Mouse (Mus musculus) cortical plate, adult 2 months (tissue): ENCODE results near the gene Polr2l. TPM values are rescaled to one million over a fixed set of nuclear protein-coding genes. Genes with fewer than 3 reads are reported as not detected.

Experiments used
- H3K27ac ChIP-seq: fragments of 200-500 bp; 2 replicates; pipeline ENCODE4 v1.5.1; 2012; ENCODE audit warnings: low read length, control low read depth, inconsistent platforms; ENCODE audit not compliant: insufficient read depth
- H3K4me1 ChIP-seq: fragments of 200-500 bp; 2 replicates; pipeline ENCODE4 v1.6.1; 2011; ENCODE audit warnings: low read length; ENCODE audit not compliant: control insufficient read depth, insufficient read depth
- H3K4me3 ChIP-seq: fragments of 200-500 bp; 2 replicates; pipeline ENCODE4 v1.5.1; 2011; ENCODE audit warnings: mild to moderate bottlenecking, low read length, control low read depth; ENCODE audit not compliant: insufficient read depth
- CTCF ChIP-seq: fragments of 200-500 bp; IDR thresholded peaks from 2 replicates; pipeline ENCODE4 v1.5.1; 2011; ENCODE audit warnings: mild to moderate bottlenecking, control low read depth, low read length; ENCODE audit not compliant: insufficient read depth; ENCODE audit errors: extremely low read depth
- POLR2A ChIP-seq: fragments of 200-500 bp; IDR thresholded peaks from 2 replicates; pipeline ENCODE4 v1.6.1; 2011; ENCODE audit warnings: mild to moderate bottlenecking, low read length, control low read depth; ENCODE audit not compliant: insufficient read depth; ENCODE audit errors: extremely low read depth
- polyA plus RNA-seq: library from polyadenylated mRNA; depleted of rRNA; stranded (reverse); fragments of >200 nt; gene quantifications from 2 replicates; pipeline ENCODE4 v1.2.3, GENCODE M21; 2012; rRNA removed

Polr2l gene
- polyA plus RNA-seq, 1 experiment: 52.1 TPM

- no peak overlapping the region for H3K4me3 ChIP-seq
- H3K27ac ChIP-seq: no peak overlapping the region
- H3K4me1 ChIP-seq: peaks cover 6% of the 10 kb centered on the region
- TF ChIP-seq CTCF: no peak
Observed at GRCm38 (mm10) chr7:141431434-141432185, 43.3 kb downstream of the Polr2l start.

- Histone ChIP-seq H3K4me1 (peaks cover 4% of the 10 kb centered on the region; the same call in 1 of the 2 replicates), H3K4me3 (no peak overlapping the region), H3K27ac (no peak overlapping the region)
- TF ChIP-seq POLR2A (no peak), CTCF (no peak)
Observed at GRCm38 (mm10) chr7:141430585-141431240, 44.2 kb downstream of the Polr2l start.

- Histone ChIP-seq H3K27ac (no peak overlapping the region), H3K4me1 (no peaks in the 10 kb centered on the region), H3K4me3 (peak overlapping the region; percentile 62; the same call in 1 of the 2 replicates)
- TF ChIP-seq CTCF (no peak), POLR2A (0 out of 2 replicates have a peak, but pooled peaks have one; percentile 18)
Observed at GRCm38 (mm10) chr7:141429840-141430584, 44.9 kb downstream of the Polr2l start.

GRCm38 (mm10) chr7:141429310-141429709, 45.6 kb downstream of the Polr2l start, which contains the start of gene Cend1:
Gene Cend1, minus strand, starts transcription at chr7:141429491.
- Histone ChIP-seq H3K4me1 (no peaks in the 10 kb centered on the region), H3K4me3 (peak within 1 kb of the TSS; percentile 62), H3K27ac (peak within 1 kb of the TSS; percentile 16)
- TF ChIP-seq CTCF (no peak), POLR2A (peak; percentile 85)

- no peaks in the 10 kb centered on the region for H3K4me1 ChIP-seq
- TF ChIP-seq CTCF (no peak), POLR2A (no peak)
- peak overlapping the region; percentile 16 for H3K27ac ChIP-seq
- peak overlapping the region; percentile 62 for H3K4me3 ChIP-seq
Observed at GRCm38 (mm10) chr7:141428701-141429100, 46.2 kb downstream of the Polr2l start.

GRCm38 (mm10) chr7:141426948-141427730, 47.8 kb downstream of the Polr2l start:
- Histone ChIP-seq H3K27ac (no peak overlapping the region), H3K4me3 (no peak overlapping the region), H3K4me1 (no peaks in the 10 kb centered on the region)
- TF ChIP-seq CTCF (no peak), POLR2A (0 out of 2 replicates have a peak, but pooled peaks have one; percentile 10)

GRCm38 (mm10) chr7:141423811-141424210, 51.1 kb downstream of the Polr2l start:
- TF ChIP-seq CTCF (no peak), POLR2A (no peak)
- Histone ChIP-seq H3K4me1 (no peaks in the 10 kb centered on the region), H3K4me3 (no peak overlapping the region), H3K27ac (no peak overlapping the region)

Other genes starting within 250 kb of the Polr2l start
- gene Phrf1, start 246.3 kb downstream of the Polr2l start, polyA plus RNA-seq: 24.3 and 26.0 TPM in 2 replicates
- gene Irf7, start 208.7 kb downstream of the Polr2l start, polyA plus RNA-seq: 6.8 and 7.5 TPM in 2 replicates
- 0.04 TPM in 1 of 2 replicates, not detected in the other for gene Cdhr5, start 198.3 kb downstream of the Polr2l start, polyA plus RNA-seq
- gene Sct, start 196.0 kb downstream of the Polr2l start, polyA plus RNA-seq: 0.27 and 0.38 TPM in 2 replicates
- 0.42 and 0.50 TPM in 2 replicates for gene Drd4, start 183.1 kb downstream of the Polr2l start, polyA plus RNA-seq
- 31.8 and 35.5 TPM in 2 replicates for gene Deaf1, start 147.4 kb downstream of the Polr2l start, polyA plus RNA-seq
- 56.7 and 59.2 TPM in 2 replicates for gene Tmem80, start 147.4 kb downstream of the Polr2l start, polyA plus RNA-seq
- 6.7 and 6.8 TPM in 2 replicates for gene Eps8l2, start 136.3 kb downstream of the Polr2l start, polyA plus RNA-seq
- 182 and 193 TPM in 2 replicates for gene Taldo1, start 82.9 kb downstream of the Polr2l start, polyA plus RNA-seq
- 57.0 and 58.9 TPM in 2 replicates for gene Gatd1, start 61.0 kb downstream of the Polr2l start, polyA plus RNA-seq
- gene Cend1, start 45.6 kb downstream of the Polr2l start, polyA plus RNA-seq: 228 and 231 TPM in 2 replicates
- gene Slc25a22, start 37.2 kb downstream of the Polr2l start, polyA plus RNA-seq: 242 and 244 TPM in 2 replicates
- gene Pidd1, start 31.1 kb downstream of the Polr2l start, polyA plus RNA-seq: 2.7 and 2.8 TPM in 2 replicates
- 611 and 653 TPM in 2 replicates for gene Rplp2, start 27.8 kb downstream of the Polr2l start, polyA plus RNA-seq
- 31.6 and 32.2 TPM in 2 replicates for gene Pnpla2, start 19.9 kb downstream of the Polr2l start, polyA plus RNA-seq
- gene Cracr2b, start 14.0 kb downstream of the Polr2l start, polyA plus RNA-seq: 4.8 and 7.4 TPM in 2 replicates
- 63.5 and 66.0 TPM in 2 replicates for gene Cd151, start 7.7 kb downstream of the Polr2l start, polyA plus RNA-seq
- 32.4 and 33.0 TPM in 2 replicates for gene Tspan4, start 108 bp upstream of the Polr2l start, polyA plus RNA-seq
- 43.0 and 48.8 TPM in 2 replicates for gene Chid1, start 64.7 kb upstream of the Polr2l start, polyA plus RNA-seq
- gene Ap2a2, start 87.0 kb upstream of the Polr2l start, polyA plus RNA-seq: 70.2 and 75.7 TPM in 2 replicates
- 0.02 TPM in 1 of 2 replicates, not detected in the other for gene Muc6, start 180.2 kb upstream of the Polr2l start, polyA plus RNA-seq
- 0.36 and 0.44 TPM in 2 replicates for gene Muc2, start 215.2 kb upstream of the Polr2l start, polyA plus RNA-seq